11 mouse cellular contexts compared by ENCODE assay signal in the genomic region with DNA sequence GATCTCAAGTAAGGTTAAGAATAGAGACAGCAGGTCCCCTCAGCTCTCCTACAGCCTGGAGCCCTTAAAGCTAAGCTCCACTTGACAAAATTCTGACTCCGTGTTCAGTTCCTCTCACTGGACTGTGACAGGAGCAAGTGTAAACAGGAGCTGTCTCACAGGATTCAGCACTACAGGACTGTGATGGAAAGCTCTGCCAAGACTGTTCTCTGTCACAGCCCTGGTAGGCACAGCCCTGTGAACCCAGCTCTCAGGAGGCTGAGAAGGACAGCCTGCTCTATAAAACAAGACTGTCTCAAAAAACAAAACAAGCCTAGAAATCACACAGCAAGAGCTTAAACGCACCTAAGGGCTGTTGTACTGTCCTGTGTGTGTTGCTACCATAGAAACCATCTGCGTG.
"Had no signal": no experiment of that assay in that cellular context is flagged by ENCODE, and none has a peak within 500 bp of the region (broad histone marks: within the 10 kb centered on the region; RNA-seq: fewer than 3 reads in every experiment).

No protein-coding gene starts in this region.

- DNase-seq: kidney, adult 8-10 months; kidney, postnatal 14 days; liver, embryonic 13.5 days; liver, postnatal 0 days; lung, postnatal 36 days; right cerebral cortex, adult 18-20 months; right cerebral cortex, postnatal 25 days; thymus, adult 18-20 months; thymus, postnatal 14 days had no signal

- H3K4me2 ChIP-seq: liver, embryonic 13.5 days; midbrain, embryonic 13.5 days had no signal

- H3K9ac ChIP-seq: liver, embryonic 13.5 days; liver, postnatal 0 days; midbrain, embryonic 13.5 days had no signal

- ATAC-seq: liver, postnatal 0 days; midbrain, embryonic 13.5 days had no signal

- H3K9me3 ChIP-seq: limb, embryonic 10.5 days; liver, embryonic 13.5 days; midbrain, embryonic 13.5 days had no signal

- H3K27me3 ChIP-seq: liver, embryonic 13.5 days; midbrain, embryonic 13.5 days had no signal

- H3K4me1 ChIP-seq: liver, embryonic 13.5 days; midbrain, embryonic 13.5 days had no signal

- H3K4me3 ChIP-seq: limb, embryonic 10.5 days; liver, embryonic 13.5 days; midbrain, embryonic 13.5 days had no signal

- H3K27ac ChIP-seq: limb, embryonic 10.5 days; liver, embryonic 13.5 days; midbrain, embryonic 13.5 days had no signal
